Mouse (Mus musculus) megakaryocyte, embryonic 14.5 days (primary cell): ENCODE measurements at regions not wholly inside any gene's neighbourhood (a gene's known extent, or its start where the extent isn't known, plus 50 kb on each side); places are given as distances from the start of the nearest gene placed in this dataset.

Experiments used
- H3K27me3 ChIP-seq: replicated peaks from 2 replicates; pipeline ENCODE3; 2012; ENCODE audit warnings: inconsistent platforms
- H3K36me3 ChIP-seq: replicated peaks from 2 replicates; pipeline ENCODE3; 2012; ENCODE audit warnings: low read length, inconsistent platforms, mixed read lengths
- H3K4me1 ChIP-seq: 2 replicates; pipeline ENCODE4 v1.6.1; 2012; ENCODE audit warnings: inconsistent platforms
- H3K4me3 ChIP-seq: replicated peaks from 2 replicates; pipeline ENCODE3; 2012; ENCODE audit warnings: moderate library complexity, mild to moderate bottlenecking, inconsistent platforms
- H3K9me3 ChIP-seq: 2 replicates; pipeline ENCODE4 v1.6.1; 2012; ENCODE audit warnings: inconsistent platforms
- FLI1 ChIP-seq: IDR thresholded peaks from 2 replicates; pipeline ENCODE4 v1.6.1; 2012; ENCODE audit warnings: low read length, inconsistent platforms, mixed read lengths
- GATA1 ChIP-seq: IDR thresholded peaks from 3 replicates; pipeline ENCODE4 v1.6.1; 2012; ENCODE audit warnings: mixed read lengths, low read length, inconsistent platforms, borderline replicate concordance

DNA sequence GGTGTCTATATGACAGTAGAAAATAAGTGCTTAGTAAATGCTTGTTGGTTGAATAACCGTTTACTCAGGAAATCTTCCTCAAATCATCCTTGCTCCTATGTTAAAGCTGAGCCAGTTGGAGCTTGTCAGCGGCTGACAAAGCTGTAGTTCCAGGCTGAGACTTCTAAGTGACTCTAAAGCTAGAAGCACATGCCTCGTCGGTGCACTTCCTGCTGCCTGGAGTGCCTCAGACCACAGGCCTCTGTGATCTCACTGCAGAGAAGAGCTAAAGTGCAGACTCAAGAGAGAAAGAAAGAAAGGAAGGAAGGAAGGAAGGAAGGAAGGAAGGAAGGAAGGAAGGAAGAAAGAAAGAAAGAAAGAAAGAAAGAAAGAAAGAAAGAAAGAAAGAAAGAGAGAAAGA is 146.1 kb downstream of the Fam76b start:
- TF ChIP-seq GATA1 (no peak), FLI1 (no peak)
- Histone ChIP-seq H3K9me3 (0 out of 2 replicates have a peak, but pooled peaks cover 6% of the 10 kb centered on the region), H3K4me1 (no peaks in the 10 kb centered on the region), H3K36me3 (no peaks in the 10 kb centered on the region), H3K4me3 (no peak overlapping the region), H3K27me3 (no peaks in the 10 kb centered on the region)

GRCm38 (mm10) chr9:13974870-13975269 is 147.4 kb downstream of the Fam76b start:
- no peaks in the 10 kb centered on the region for H3K36me3 ChIP-seq
- peaks cover 2% of the 10 kb centered on the region for H3K27me3 ChIP-seq
- TF ChIP-seq GATA1 = no peak
- no peak for TF ChIP-seq FLI1
- H3K4me3 ChIP-seq = no peak overlapping the region
- 0 out of 2 replicates have a peak, but pooled peaks cover 6% of the 10 kb centered on the region for H3K9me3 ChIP-seq
- H3K4me1 ChIP-seq = no peaks in the 10 kb centered on the region

- no peaks in the 10 kb centered on the region for H3K36me3 ChIP-seq
- H3K4me1 ChIP-seq = no peaks in the 10 kb centered on the region
- H3K4me3 ChIP-seq = no peak overlapping the region
- peaks cover 2% of the 10 kb centered on the region for H3K27me3 ChIP-seq
- no peaks in the 10 kb centered on the region for H3K9me3 ChIP-seq
- TF ChIP-seq FLI1 (no peak), GATA1 (no peak)
Measured at GRCm38 (mm10) chr9:13978842-13979241, 151.3 kb downstream of the Fam76b start.

GRCm38 (mm10) chr9:13987486-13987885 is 160.0 kb downstream of the Fam76b start:
- no peak for TF ChIP-seq GATA1
- no peak for TF ChIP-seq FLI1
- H3K4me3 ChIP-seq = no peak overlapping the region
- H3K4me1 ChIP-seq = no peaks in the 10 kb centered on the region; the same call in 1 of the 2 replicates
- H3K9me3 ChIP-seq = no peaks in the 10 kb centered on the region
- no peaks in the 10 kb centered on the region for H3K27me3 ChIP-seq
- H3K36me3 ChIP-seq = no peaks in the 10 kb centered on the region

DNA sequence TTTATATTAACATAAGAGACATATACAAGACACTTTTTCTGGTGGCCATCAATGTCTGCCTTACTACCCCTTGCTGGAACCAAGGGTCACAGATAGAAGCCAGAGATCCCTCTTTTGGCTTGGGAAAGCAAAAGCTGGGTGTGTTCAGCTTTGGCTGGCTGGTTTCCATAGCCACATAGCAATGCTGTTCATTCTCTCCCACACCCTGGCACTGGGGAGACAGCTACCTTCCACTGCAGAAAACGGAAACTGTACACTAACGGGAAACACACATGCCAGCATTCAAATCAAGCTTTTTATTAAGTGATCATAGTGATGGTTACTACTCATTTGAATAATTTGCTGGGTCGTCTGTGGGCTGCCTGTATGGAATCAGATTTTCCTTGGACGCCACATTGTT is 161.4 kb downstream of the Fam76b start:
- no peak for TF ChIP-seq GATA1
- TF ChIP-seq FLI1 = no peak
- Histone ChIP-seq H3K4me1 (no peaks in the 10 kb centered on the region; the same call in 1 of the 2 replicates), H3K9me3 (no peaks in the 10 kb centered on the region), H3K4me3 (no peak overlapping the region), H3K27me3 (no peaks in the 10 kb centered on the region), H3K36me3 (no peaks in the 10 kb centered on the region)

DNA sequence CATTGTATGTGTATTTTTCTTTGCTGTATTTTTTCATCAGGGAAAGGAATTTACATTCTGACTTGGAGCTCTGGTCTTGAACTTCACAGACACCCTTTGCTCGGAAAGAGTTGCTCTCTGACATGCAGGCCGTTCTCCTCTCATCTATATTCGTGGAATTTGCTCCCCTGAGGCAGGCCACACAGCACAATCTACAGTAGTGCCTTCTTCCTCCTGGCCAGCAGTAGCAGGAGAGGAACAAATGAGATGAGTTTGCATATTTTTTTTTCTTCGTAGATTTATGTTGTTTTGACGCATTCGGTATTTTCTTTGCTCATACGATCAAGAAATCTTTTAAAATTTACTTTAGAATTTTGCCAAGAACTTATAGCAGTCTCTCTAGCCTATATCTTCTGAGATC is 163.4 kb downstream of the Fam76b start:
- Histone ChIP-seq H3K9me3 (no peaks in the 10 kb centered on the region), H3K4me3 (no peak overlapping the region), H3K36me3 (no peaks in the 10 kb centered on the region), H3K4me1 (no peaks in the 10 kb centered on the region; the same call in 1 of the 2 replicates), H3K27me3 (no peaks in the 10 kb centered on the region)
- TF ChIP-seq FLI1 (no peak), GATA1 (no peak)

GRCm38 (mm10) chr9:13992728-13993127 is 165.2 kb downstream of the Fam76b start:
- Histone ChIP-seq H3K4me3 (no peak overlapping the region), H3K4me1 (no peaks in the 10 kb centered on the region; the same call in 1 of the 2 replicates), H3K9me3 (no peaks in the 10 kb centered on the region), H3K36me3 (no peaks in the 10 kb centered on the region), H3K27me3 (no peaks in the 10 kb centered on the region)
- TF ChIP-seq FLI1 (no peak), GATA1 (no peak)

- Histone ChIP-seq H3K4me3 (no peak overlapping the region), H3K9me3 (peaks cover 6% of the 10 kb centered on the region), H3K4me1 (peaks cover 11% of the 10 kb centered on the region), H3K36me3 (no peaks in the 10 kb centered on the region), H3K27me3 (no peaks in the 10 kb centered on the region)
- TF ChIP-seq GATA1 (no peak), FLI1 (no peak)
Measured at GRCm38 (mm10) chr9:13999358-13999757, 171.8 kb downstream of the Fam76b start.

GRCm38 (mm10) chr9:14001517-14001916 is 174.0 kb downstream of the Fam76b start:
- Histone ChIP-seq H3K27me3 (no peaks in the 10 kb centered on the region), H3K4me3 (no peak overlapping the region), H3K9me3 (peaks cover 6% of the 10 kb centered on the region), H3K36me3 (no peaks in the 10 kb centered on the region), H3K4me1 (peaks cover 15% of the 10 kb centered on the region)
- no peak for TF ChIP-seq FLI1
- no peak for TF ChIP-seq GATA1

DNA sequence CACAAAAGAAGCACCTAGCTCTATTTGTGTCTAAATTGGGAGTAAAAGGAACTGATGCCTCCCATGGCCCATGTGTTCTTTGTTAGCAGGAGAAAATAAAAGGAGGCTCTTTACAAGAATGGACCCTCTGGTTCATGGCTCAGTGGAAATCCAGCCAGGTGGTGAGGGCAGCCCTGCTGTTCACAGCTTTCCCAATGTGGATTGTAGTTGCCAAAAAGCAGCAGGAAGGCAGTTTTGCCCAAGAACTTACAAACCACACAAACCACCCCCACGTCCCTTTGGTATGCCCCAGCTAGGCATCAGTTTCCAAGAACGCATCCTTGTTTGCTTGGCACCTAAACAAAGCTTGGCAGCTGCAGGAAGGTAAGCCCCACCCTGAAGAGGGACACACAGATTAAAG is 174.7 kb downstream of the Fam76b start:
- no peak for TF ChIP-seq FLI1
- no peak for TF ChIP-seq GATA1
- H3K4me3 ChIP-seq = no peak overlapping the region
- H3K27me3 ChIP-seq = no peaks in the 10 kb centered on the region
- peaks cover 16% of the 10 kb centered on the region for H3K4me1 ChIP-seq
- H3K9me3 ChIP-seq = peaks cover 6% of the 10 kb centered on the region
- H3K36me3 ChIP-seq = no peaks in the 10 kb centered on the region

DNA sequence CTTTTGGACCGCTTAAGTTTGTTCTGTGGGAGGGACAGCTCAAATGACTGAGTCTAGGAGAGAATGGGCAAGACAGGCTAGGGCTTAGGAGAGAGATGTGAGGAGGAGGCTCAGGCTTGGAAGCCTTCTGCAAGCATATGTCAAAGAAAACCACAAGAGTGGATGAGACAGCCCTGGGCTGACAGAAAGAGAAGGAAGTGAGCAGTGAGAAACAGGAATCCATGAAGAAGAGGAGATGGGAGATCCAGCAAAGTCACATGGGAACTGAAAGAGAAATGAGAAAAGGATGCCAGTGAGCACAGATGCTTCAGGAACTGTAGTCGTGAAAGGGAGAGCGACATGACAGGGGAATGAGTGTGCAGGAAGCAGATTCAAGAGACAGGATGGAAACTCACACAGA is 175.6 kb downstream of the Fam76b start:
- H3K4me3 ChIP-seq = no peak overlapping the region
- TF ChIP-seq FLI1 (no peak), GATA1 (no peak)
- no peaks in the 10 kb centered on the region for H3K27me3 ChIP-seq
- peaks cover 16% of the 10 kb centered on the region for H3K4me1 ChIP-seq
- peaks cover 14% of the 10 kb centered on the region for H3K9me3 ChIP-seq
- no peaks in the 10 kb centered on the region for H3K36me3 ChIP-seq
